Mouse (Mus musculus) hindbrain, embryonic 13.5 days (tissue): ENCODE measurements around the gene Fgf8. TPM values are rescaled to one million over a fixed set of nuclear protein-coding genes. Genes with fewer than 3 reads are reported as not detected.

ENCODE experiments used
- ATAC-seq: fragments of 200-750 bp; cut with Nextera tagmentation; 2 replicates; pipeline ENCODE4 v1.8.0; 2017; ENCODE audit warnings: moderate TSS enrichment; ENCODE audit not compliant: low FRiP score
- H3K27ac ChIP-seq: fragments of 300-500 bp; sonication (generic); 2 replicates; pipeline ENCODE4 v1.5.1; 2015; ENCODE audit warnings: inconsistent platforms, mild to moderate bottlenecking, moderate library complexity
- H3K27me3 ChIP-seq: fragments of 300-500 bp; sonication (generic); 2 replicates; pipeline ENCODE4 v1.6.1; 2015; ENCODE audit warnings: mild to moderate bottlenecking, inconsistent platforms
- H3K36me3 ChIP-seq: fragments of 300-500 bp; sonication (generic); 2 replicates; pipeline ENCODE4 v1.6.1; 2015; ENCODE audit warnings: mild to moderate bottlenecking, inconsistent platforms
- H3K4me1 ChIP-seq: fragments of 300-500 bp; sonication (generic); replicated peaks from 2 replicates; pipeline ENCODE4 v1.6.1; 2015; ENCODE audit warnings: inconsistent platforms
- H3K4me2 ChIP-seq: fragments of 300-500 bp; sonication (generic); 2 replicates; pipeline ENCODE4 v1.6.1; 2015; ENCODE audit warnings: inconsistent platforms, mild to moderate bottlenecking, moderate library complexity
- H3K4me3 ChIP-seq: fragments of 300-500 bp; sonication (generic); 2 replicates; pipeline ENCODE4 v1.5.1; 2015; ENCODE audit warnings: mild to moderate bottlenecking, inconsistent platforms
- H3K9ac ChIP-seq: fragments of 300-500 bp; sonication (generic); 2 replicates; pipeline ENCODE4 v1.6.1; 2015; ENCODE audit warnings: mild to moderate bottlenecking, inconsistent platforms
- H3K9me3 ChIP-seq: fragments of 300-500 bp; sonication (generic); 2 replicates; pipeline ENCODE4 v1.6.1; 2016; ENCODE audit warnings: inconsistent platforms
- WGBS: fragments of 180-500 bp; shearing (Covaris S2); methylation state at CpG from one replicate; pipeline ENCODE4 v1.1.7; 2015; 5-methylcytosine and 5-hydroxymethylcytosine counted together
- polyA plus RNA-seq: library from polyadenylated mRNA; unstranded; fragments of >200 nt; fragmentation: Nextera tagmentation; extraction: Ambion mirVana; gene quantifications from 2 replicates; pipeline ENCODE4 v1.2.1, GENCODE M21; 2015

Gene Fgf8
- polyA plus RNA-seq, 1 experiment from 2014 or later = 0.95 TPM

- no peak for ATAC-seq
- H3K4me2 ChIP-seq = no peak overlapping the region
- peaks cover under 1% of the 10 kb centered on the region for H3K36me3 ChIP-seq
- no peak overlapping the region for H3K4me3 ChIP-seq
- 7% methylated on average over 29 of the region's 29 CpGs for WGBS
- no peak overlapping the region for H3K9ac ChIP-seq
- no peak overlapping the region for H3K27ac ChIP-seq
- H3K9me3 ChIP-seq = no peaks in the 10 kb centered on the region
- H3K4me1 ChIP-seq = peaks cover 46% of the 10 kb centered on the region
- peaks cover 66% of the 10 kb centered on the region for H3K27me3 ChIP-seq
Observed at GRCm38 (mm10) chr19:45746153-45747020, 3.7 kb upstream of the Fgf8 start.

GRCm38 (mm10) chr19:45745344-45746152 lies 2.8 kb upstream of the Fgf8 start:
- peaks cover 74% of the 10 kb centered on the region for H3K27me3 ChIP-seq
- H3K4me3 ChIP-seq = peak overlapping the region; percentile 5; the same call in 1 of the 2 replicates
- 2% methylated on average over 32 of the region's 32 CpGs for WGBS
- no peak overlapping the region for H3K4me2 ChIP-seq
- H3K9me3 ChIP-seq = no peaks in the 10 kb centered on the region
- H3K27ac ChIP-seq = no peak overlapping the region
- no peak for ATAC-seq
- H3K4me1 ChIP-seq = peaks cover 49% of the 10 kb centered on the region
- H3K9ac ChIP-seq = 0 out of 2 replicates have a peak overlapping the region, but pooled peaks have one; percentile 30
- H3K36me3 ChIP-seq = no peaks in the 10 kb centered on the region

GRCm38 (mm10) chr19:45743619-45744018 lies 904 bp upstream of the Fgf8 start:
- WGBS = 15% methylated on average over 7 of the region's 7 CpGs
- Histone ChIP-seq H3K36me3 (no peaks in the 10 kb centered on the region), H3K4me2 (no peak overlapping the region), H3K4me3 (no peak overlapping the region), H3K4me1 (peaks cover 40% of the 10 kb centered on the region), H3K9ac (no peak overlapping the region), H3K27ac (no peak overlapping the region), H3K27me3 (peaks cover 93% of the 10 kb centered on the region), H3K9me3 (no peaks in the 10 kb centered on the region)
- ATAC-seq = no peak

GRCm38 (mm10) chr19:45742984-45743575 lies 365 bp upstream of the Fgf8 start:
- Histone ChIP-seq H3K27ac (no peak overlapping the region), H3K36me3 (no peaks in the 10 kb centered on the region), H3K27me3 (peaks cover 95% of the 10 kb centered on the region), H3K4me2 (peak overlapping the region; percentile 59), H3K4me1 (peaks cover 35% of the 10 kb centered on the region), H3K9me3 (no peaks in the 10 kb centered on the region), H3K9ac (0 out of 2 replicates have a peak overlapping the region, but pooled peaks have one; percentile 46), H3K4me3 (peak overlapping the region; percentile 35)
- no peak for ATAC-seq
- WGBS = 5% methylated on average over 26 of the region's 44 CpGs

- no peak overlapping the region for H3K27ac ChIP-seq
- H3K4me3 ChIP-seq = peak overlapping the region; percentile 35; the same call in 1 of the 2 replicates
- under 1% methylated on average over 45 of the region's 45 CpGs for WGBS
- no peak overlapping the region for H3K4me2 ChIP-seq
- H3K9me3 ChIP-seq = no peaks in the 10 kb centered on the region
- H3K9ac ChIP-seq = no peak overlapping the region
- H3K4me1 ChIP-seq = peaks cover 42% of the 10 kb centered on the region
- H3K27me3 ChIP-seq = peaks cover 100% of the 10 kb centered on the region
- ATAC-seq = no peak
- no peaks in the 10 kb centered on the region for H3K36me3 ChIP-seq
Observed at GRCm38 (mm10) chr19:45741431-45742217, 1.1 kb downstream of the Fgf8 start.

GRCm38 (mm10) chr19:45740817-45741216 lies 1.9 kb downstream of the Fgf8 start:
- H3K36me3 ChIP-seq = no peaks in the 10 kb centered on the region
- peaks cover 40% of the 10 kb centered on the region for H3K4me1 ChIP-seq
- no peak overlapping the region for H3K4me2 ChIP-seq
- peaks cover 100% of the 10 kb centered on the region for H3K27me3 ChIP-seq
- no peak overlapping the region for H3K27ac ChIP-seq
- no peak overlapping the region for H3K4me3 ChIP-seq
- no peak for ATAC-seq
- H3K9me3 ChIP-seq = no peaks in the 10 kb centered on the region
- H3K9ac ChIP-seq = no peak overlapping the region
- WGBS = 2% methylated on average over 7 of the region's 7 CpGs

- no peak for ATAC-seq
- Histone ChIP-seq H3K9ac (no peak overlapping the region), H3K36me3 (no peaks in the 10 kb centered on the region), H3K27me3 (peaks cover 100% of the 10 kb centered on the region), H3K4me2 (no peak overlapping the region), H3K27ac (no peak overlapping the region), H3K4me3 (no peak overlapping the region), H3K9me3 (no peaks in the 10 kb centered on the region), H3K4me1 (peaks cover 36% of the 10 kb centered on the region)
- 2% methylated on average over 13 of the region's 13 CpGs for WGBS
Observed at GRCm38 (mm10) chr19:45740233-45740632, 2.5 kb downstream of the Fgf8 start.

GRCm38 (mm10) chr19:45738521-45738920 lies 4.2 kb downstream of the Fgf8 start:
- no peak for ATAC-seq
- peaks cover 39% of the 10 kb centered on the region for H3K4me1 ChIP-seq
- H3K4me3 ChIP-seq = no peak overlapping the region
- WGBS = 71% methylated on average over 5 of the region's 5 CpGs
- no peak overlapping the region for H3K27ac ChIP-seq
- H3K9me3 ChIP-seq = no peaks in the 10 kb centered on the region
- H3K27me3 ChIP-seq = peaks cover 100% of the 10 kb centered on the region
- no peak overlapping the region for H3K9ac ChIP-seq
- no peak overlapping the region for H3K4me2 ChIP-seq
- H3K36me3 ChIP-seq = no peaks in the 10 kb centered on the region

- H3K4me3 ChIP-seq = no peak overlapping the region
- WGBS = 56% methylated on average over 10 of the region's 10 CpGs
- H3K9me3 ChIP-seq = no peaks in the 10 kb centered on the region
Observed at GRCm38 (mm10) chr19:45737846-45738484, 4.8 kb downstream of the Fgf8 start.

GRCm38 (mm10) chr19:45737208-45737845 lies 5.4 kb downstream of the Fgf8 start:
- WGBS = 5% methylated on average over 22 of the region's 23 CpGs
- H3K4me2 ChIP-seq = peak overlapping the region; percentile 49
- peak overlapping the region; percentile 7; the same call in 1 of the 2 replicates for H3K9ac ChIP-seq
- peak; percentile 38 for ATAC-seq
- peaks cover 100% of the 10 kb centered on the region for H3K27me3 ChIP-seq
- H3K27ac ChIP-seq = no peak overlapping the region
- H3K4me3 ChIP-seq = peak overlapping the region; percentile 28
- H3K9me3 ChIP-seq = no peaks in the 10 kb centered on the region
- H3K4me1 ChIP-seq = peaks cover 30% of the 10 kb centered on the region
- no peaks in the 10 kb centered on the region for H3K36me3 ChIP-seq

More at GRCm38 (mm10) chr19:45737846-45738484, 4.8 kb downstream of the Fgf8 start:
- H3K27ac ChIP-seq = no peak overlapping the region
- no peaks in the 10 kb centered on the region for H3K36me3 ChIP-seq
- no peak for ATAC-seq
- peaks cover 36% of the 10 kb centered on the region for H3K4me1 ChIP-seq
- H3K4me2 ChIP-seq = no peak overlapping the region
- peaks cover 100% of the 10 kb centered on the region for H3K27me3 ChIP-seq
- no peak overlapping the region for H3K9ac ChIP-seq

GRCm38 (mm10) chr19:45736855-45737207 lies 5.9 kb downstream of the Fgf8 start:
- Histone ChIP-seq H3K27me3 (peaks cover 100% of the 10 kb centered on the region), H3K9me3 (no peaks in the 10 kb centered on the region), H3K4me3 (peak overlapping the region; percentile 28), H3K4me2 (peak overlapping the region; percentile 49), H3K4me1 (peaks cover 26% of the 10 kb centered on the region), H3K9ac (peak overlapping the region; percentile 7; the same call in 1 of the 2 replicates), H3K36me3 (no peaks in the 10 kb centered on the region), H3K27ac (no peak overlapping the region)
- ATAC-seq = 0 out of 2 replicates have a peak, but pooled peaks have one; percentile 17
- under 1% methylated on average over 28 of the region's 28 CpGs for WGBS
